In the genomic region with DNA sequence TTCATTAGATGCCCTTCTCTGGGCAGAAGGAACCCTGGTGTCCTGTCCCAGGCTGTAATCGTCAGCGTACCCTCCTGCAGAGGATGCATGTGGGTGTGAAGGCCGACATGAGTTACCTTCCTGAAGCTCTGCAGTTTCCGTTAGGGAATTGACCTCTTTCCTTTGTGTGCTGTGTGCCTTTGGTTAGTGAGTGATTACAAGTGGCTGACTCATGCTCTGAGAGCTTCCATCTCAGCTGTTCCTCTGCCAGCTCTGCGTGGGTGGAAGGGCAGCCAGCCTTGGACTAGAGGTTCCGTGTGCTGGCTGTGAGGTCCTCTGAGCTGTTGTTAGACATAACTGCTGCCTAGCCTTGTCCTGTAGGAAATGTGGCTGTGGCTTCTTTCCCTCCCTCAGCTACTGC, we compare ENCODE assay signal across 8 mouse cellular contexts.
A peak's percentile ranks its signal among the peaks of the same experiment; 100 is the strongest.
DNase-seq lines count a peak whose midpoint lies in the region; ATAC-seq and TF ChIP-seq lines count a peak whose summit lies in the region.

No protein-coding gene starts in this region.

- no peaks in the 10 kb centered on the region for H3K9me3 ChIP-seq in liver, embryonic 14.5 days (ENCODE audit: control insufficient read depth, low read length)
- H3K9me3 ChIP-seq in stomach, embryonic 14.5 days (ENCODE audit: control insufficient read depth, low read depth, low read length): no peaks in the 10 kb centered on the region

- WGBS in liver, embryonic 14.5 days (ENCODE audit: insufficient replicate concordance): 10% methylated on average over 6 of the region's 6 CpGs
- WGBS in stomach, embryonic 14.5 days: 39% methylated on average over 6 of the region's 6 CpGs

- peak; percentile 53 for ATAC-seq in liver, embryonic 14.5 days (ENCODE audit: insufficient read depth)
- no peak for ATAC-seq in stomach, embryonic 14.5 days (ENCODE audit: insufficient number of reproducible peaks, insufficient read depth, low FRiP score, low read depth)

- peak; percentile 65 for DNase-seq in layer of hippocampus, adult 11-12 months (ENCODE audit: low spot score)
- DNase-seq in layer of hippocampus, postnatal 25 days (ENCODE audit: extremely low spot score in 1 of 2, low spot score in 1 of 2): no peak
- peak; percentile 57 for DNase-seq in adrenal gland, adult 18-20 months (ENCODE audit: low spot score in 2 of 2)
- peak; percentile 31 for DNase-seq in fat pad, adult 2 months (ENCODE audit: extremely low read depth, low read depth, low spot score)
- peak; percentile 71 to 72 for DNase-seq in heart, postnatal 36 days
- peak in 1 of 3 experiments; percentile 32 for DNase-seq in liver, embryonic 14.5 days (ENCODE audit: low read depth in 3 of 3, low spot score in 3 of 3)
- no peak for DNase-seq in thymus, postnatal 25 days

- H3K9ac ChIP-seq in liver, embryonic 14.5 days (replicated peaks): no peak overlapping the region
- no peak overlapping the region for H3K9ac ChIP-seq in stomach, embryonic 14.5 days (replicated peaks; ENCODE audit: low read depth, low read length)

- H3K27ac ChIP-seq in liver, embryonic 14.5 days: no peak overlapping the region
- H3K27ac ChIP-seq in stomach, embryonic 14.5 days (ENCODE audit: low read length): peak overlapping the region; percentile 48; the same call in 1 of the 2 replicates

- H3K36me3 ChIP-seq in liver, embryonic 14.5 days (replicated peaks; ENCODE audit: control insufficient read depth, insufficient read depth, low read depth): no peaks in the 10 kb centered on the region
- no peaks in the 10 kb centered on the region for H3K36me3 ChIP-seq in stomach, embryonic 14.5 days (ENCODE audit: control insufficient read depth, insufficient read depth, low read length)

- H3K27me3 ChIP-seq in liver, embryonic 14.5 days (ENCODE audit: control insufficient read depth, insufficient read depth, low read length): no peaks in the 10 kb centered on the region
- H3K27me3 ChIP-seq in stomach, embryonic 14.5 days (ENCODE audit: control insufficient read depth, insufficient read depth, low read length): no peaks in the 10 kb centered on the region

- no peak for TF ChIP-seq EP300 in liver, embryonic 14.5 days (IDR thresholded peaks at IDR 0.05; ENCODE audit: low read depth)

- H3K4me2 ChIP-seq in liver, embryonic 14.5 days (ENCODE audit: low read depth): no peak overlapping the region
- H3K4me2 ChIP-seq in stomach, embryonic 14.5 days (replicated peaks; ENCODE audit: low read depth, low read length): no peak overlapping the region

- TF ChIP-seq CTCF in liver, embryonic 14.5 days (IDR thresholded peaks at IDR 0.05; ENCODE audit: low read depth): no peak

- H3K4me1 ChIP-seq in liver, embryonic 14.5 days (replicated peaks; ENCODE audit: control insufficient read depth in 2 of 2, insufficient read depth in 2 of 2, low read length in 1 of 2): peaks cover 18 to 36% of the 10 kb centered on the region in 2 experiments
- peaks cover 3% of the 10 kb centered on the region; the same call in 1 of the 2 replicates for H3K4me1 ChIP-seq in stomach, embryonic 14.5 days (ENCODE audit: control insufficient read depth, insufficient read depth, low read length)

- intact Hi-C loops in heart, postnatal 36 days (cut with DNase I): loop anchor here (2.0 kb wide), 1 partner anchor 14 kb away; no protein-coding TSS in a partner anchor

- H3K4me3 ChIP-seq in liver, embryonic 14.5 days (ENCODE audit: insufficient read depth in 1 of 2, low read depth in 2 of 2, low read length in 2 of 2): no peak overlapping the region
- no peak overlapping the region for H3K4me3 ChIP-seq in stomach, embryonic 14.5 days (ENCODE audit: low read depth, low read length)

Comparison
In these comparisons a context has a peak if more than half of its experiments do, and no peak if none do; other contexts are left out.
1. DNase-seq: peak in layer of hippocampus, adult 11-12 months (single experiment), adrenal gland, adult 18-20 months (2 of 2), fat pad, adult 2 months (single experiment) and heart, postnatal 36 days (2 of 2); none in layer of hippocampus, postnatal 25 days (0 of 2) and thymus, postnatal 25 days (single experiment).